Mouse (Mus musculus): ENCODE data around the gene Cachd1.

DNA sequence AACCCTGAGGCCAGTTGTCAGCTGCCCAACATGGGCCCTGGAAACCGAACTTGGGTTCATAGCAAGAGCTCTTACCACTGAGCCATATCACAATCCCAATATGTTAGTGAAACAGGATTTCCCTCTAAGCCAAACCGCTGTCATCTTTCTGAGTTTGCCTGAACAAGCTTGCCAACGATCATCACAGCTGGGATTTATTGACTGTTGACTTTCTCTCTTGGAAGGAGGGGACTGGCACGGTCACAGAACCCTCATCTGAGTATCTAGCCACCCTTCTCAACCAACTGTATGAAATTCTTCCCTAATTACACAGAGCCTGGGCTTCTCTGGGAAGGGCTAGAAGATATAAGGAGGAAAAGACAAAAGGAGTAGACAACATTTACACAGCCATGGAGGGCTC is 270.1 kb downstream of the Cachd1 start:
- TF ChIP-seq POLR2A (IDR thresholded peaks at IDR 0.05; ENCODE audit: borderline replicate concordance, control insufficient read depth, low read depth, low read length) (no peak), CTCF (IDR thresholded peaks at IDR 0.05; ENCODE audit: control insufficient read depth, insufficient read depth, low read length) (no peak)
